10 mouse cellular contexts compared by ENCODE assay signal in the genomic region with DNA sequence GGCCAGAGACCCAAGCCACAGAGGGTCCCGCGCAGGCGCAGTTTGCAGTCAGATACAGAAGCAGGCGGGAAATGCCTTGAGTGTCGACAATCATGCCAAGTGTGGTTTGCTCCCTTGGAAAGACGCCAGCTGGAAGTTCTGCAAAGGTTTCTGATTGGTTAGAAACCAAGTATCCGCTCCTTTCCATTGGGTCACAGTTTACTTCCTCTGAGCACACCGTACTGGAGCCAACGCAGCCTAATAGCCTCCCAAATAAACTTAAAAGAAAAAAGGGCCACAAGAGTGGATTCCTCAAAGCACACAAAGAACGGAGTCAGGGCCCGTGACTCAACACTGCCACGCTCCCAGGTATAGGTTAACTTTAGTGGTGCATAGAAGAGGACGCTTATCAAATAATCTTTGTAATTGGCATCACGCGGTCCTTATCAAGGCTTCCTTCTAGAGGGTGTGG.
DNase-seq lines count a peak whose midpoint lies in the region; ATAC-seq and TF ChIP-seq lines count a peak whose summit lies in the region.
"Had no signal": no experiment of that assay in that cellular context is flagged by ENCODE, and none has a peak within 500 bp of the region (broad histone marks: within the 10 kb centered on the region; RNA-seq: fewer than 3 reads in every experiment).

No protein-coding gene starts in this region.

- no peak overlapping the region for H3K27ac ChIP-seq in forebrain, postnatal 0 days (ENCODE audit: low read depth, low read length)
- H3K27ac ChIP-seq in forebrain, embryonic 12.5 days: no peak overlapping the region
- H3K27ac ChIP-seq: limb, embryonic 12.5 days had no signal

- peak; percentile 64 for DNase-seq in forebrain, postnatal 0 days
- peak; percentile 72 for DNase-seq in urinary bladder, postnatal 14 days (ENCODE audit: low spot score)
- DNase-seq in urinary bladder, adult 2 months (ENCODE audit: low spot score): no peak
- DNase-seq in large intestine, adult 2 months (ENCODE audit: low read depth, low spot score): peak; percentile 13
- DNase-seq in c-Kit-positive CD71-positive TER-119-positive erythroid progenitor cells, embryonic 14.5 days (ENCODE audit: low spot score): no peak
- DNase-seq in layer of hippocampus, adult 9-10 months (ENCODE audit: low spot score): no peak
- DNase-seq: cerebellum, adult 11-12 months had no signal

- H3K4me1 ChIP-seq in forebrain, postnatal 0 days (ENCODE audit: insufficient read depth): 0 out of 2 replicates have a peak, but pooled peaks cover 9% of the 10 kb centered on the region
- H3K4me1 ChIP-seq in forebrain, embryonic 12.5 days: peaks cover 15% of the 10 kb centered on the region

- H3K4me2 ChIP-seq in forebrain, postnatal 0 days (ENCODE audit: low read depth): no peak overlapping the region
- H3K4me2 ChIP-seq in forebrain, embryonic 12.5 days: no peak overlapping the region
- H3K4me2 ChIP-seq: limb, embryonic 12.5 days had no signal

- no peak overlapping the region for H3K4me3 ChIP-seq in forebrain, postnatal 0 days (ENCODE audit: low read depth, low read length)
- no peak overlapping the region for H3K4me3 ChIP-seq in forebrain, embryonic 12.5 days (replicated peaks)
- H3K4me3 ChIP-seq: limb, embryonic 12.5 days had no signal

- no peak for ATAC-seq in forebrain, postnatal 0 days
- no peak for ATAC-seq in forebrain, embryonic 12.5 days (ENCODE audit: low FRiP score)
- no peak for ATAC-seq in megakaryocyte, adult 5-6 weeks (ENCODE audit: poor library complexity, severe bottlenecking)

- WGBS in forebrain, postnatal 0 days: 49% methylated on average over 15 of the region's 15 CpGs
- WGBS in forebrain, embryonic 12.5 days: 85% methylated on average over 15 of the region's 15 CpGs
- 23% methylated on average over 15 of the region's 15 CpGs for WGBS in large intestine, adult 2 months

- H3K9me3 ChIP-seq in forebrain, postnatal 0 days (ENCODE audit: low read length): no peaks in the 10 kb centered on the region
- no peaks in the 10 kb centered on the region for H3K9me3 ChIP-seq in forebrain, embryonic 12.5 days
- H3K9me3 ChIP-seq: limb, embryonic 12.5 days had no signal

- H3K36me3 ChIP-seq in forebrain, postnatal 0 days (ENCODE audit: insufficient read depth): no peaks in the 10 kb centered on the region
- H3K36me3 ChIP-seq in forebrain, embryonic 12.5 days (replicated peaks): no peaks in the 10 kb centered on the region
- H3K36me3 ChIP-seq: limb, embryonic 12.5 days had no signal

- no peaks in the 10 kb centered on the region; the same call in 1 of the 2 replicates for H3K27me3 ChIP-seq in forebrain, postnatal 0 days (ENCODE audit: insufficient read depth, low read length)
- H3K27me3 ChIP-seq in forebrain, embryonic 12.5 days: peaks cover 53% of the 10 kb centered on the region

- no peak for TF ChIP-seq CTCF in forebrain, postnatal 0 days (IDR thresholded peaks at IDR 0.05; ENCODE audit: low read depth)

- H3K9ac ChIP-seq in forebrain, postnatal 0 days: no peak overlapping the region
- no peak overlapping the region for H3K9ac ChIP-seq in forebrain, embryonic 12.5 days
- H3K9ac ChIP-seq: limb, embryonic 12.5 days had no signal

Comparison
In these comparisons a context has a peak if more than half of its experiments do, and no peak if none do; other contexts are left out.
1. DNase-seq: peak in forebrain, postnatal 0 days (single experiment), urinary bladder, postnatal 14 days (single experiment) and large intestine, adult 2 months (single experiment); none in urinary bladder, adult 2 months (single experiment), c-Kit-positive CD71-positive TER-119-positive erythroid progenitor cells, embryonic 14.5 days (single experiment) and layer of hippocampus, adult 9-10 months (single experiment).